Mouse (Mus musculus) embryonic facial prominence, embryonic 12.5 days (tissue): ENCODE measurements around the gene Gpx7. TPM values are rescaled to one million over a fixed set of nuclear protein-coding genes. Genes with fewer than 3 reads are reported as not detected.

Source experiments
- ATAC-seq: fragments of 200-750 bp; cut with Nextera tagmentation; 2 replicates; pipeline ENCODE4 v1.8.0; 2017; ENCODE audit not compliant: insufficient number of reproducible peaks, insufficient read depth, low FRiP score, low TSS enrichment
- H3K27ac ChIP-seq: fragments of 300-500 bp; sonication (generic); 2 replicates; pipeline ENCODE4 v1.5.1; 2016; ENCODE audit warnings: mild to moderate bottlenecking
- H3K27me3 ChIP-seq: fragments of 300-500 bp; sonication (generic); 2 replicates; pipeline ENCODE4 v1.6.1; 2016; ENCODE audit warnings: mild to moderate bottlenecking, moderate library complexity
- H3K36me3 ChIP-seq: fragments of 300-500 bp; sonication (generic); 2 replicates; pipeline ENCODE4 v1.6.1; 2016; ENCODE audit warnings: mild to moderate bottlenecking
- H3K4me1 ChIP-seq: fragments of 300-500 bp; sonication (generic); 2 replicates; pipeline ENCODE4 v1.6.1; 2016
- H3K4me2 ChIP-seq: fragments of 300-500 bp; sonication (generic); replicated peaks from 2 replicates; pipeline ENCODE4 v1.6.1; 2016; ENCODE audit warnings: mild to moderate bottlenecking, moderate library complexity
- H3K4me3 ChIP-seq: fragments of 300-500 bp; sonication (generic); 2 replicates; pipeline ENCODE4 v1.5.1; 2016; ENCODE audit warnings: mild to moderate bottlenecking
- H3K9ac ChIP-seq: fragments of 300-500 bp; sonication (generic); 2 replicates; pipeline ENCODE4 v1.6.1; 2016; ENCODE audit warnings: mild to moderate bottlenecking, moderate library complexity
- H3K9me3 ChIP-seq: fragments of 300-500 bp; sonication (generic); 2 replicates; pipeline ENCODE4 v1.6.1; 2016; ENCODE audit warnings: mild to moderate bottlenecking, moderate library complexity
- WGBS: fragments of 180-500 bp; shearing (Covaris S2); methylation state at CpG from one replicate; pipeline ENCODE4 v1.1.7; 2016; 5-methylcytosine and 5-hydroxymethylcytosine counted together
- polyA plus RNA-seq: library from polyadenylated mRNA; unstranded; fragments of >200 nt; fragmentation: Nextera tagmentation; extraction: Ambion mirVana; gene quantifications from 2 replicates; pipeline ENCODE4 v1.2.1, GENCODE M21; 2016

The Gpx7 gene
- polyA plus RNA-seq, 1 experiment from 2014 or later, result 67.1 TPM

- Histone ChIP-seq H3K4me2 (no peak overlapping the region), H3K4me3 (no peak overlapping the region), H3K9ac (no peak overlapping the region), H3K9me3 (no peaks in the 10 kb centered on the region), H3K4me1 (peaks cover 29% of the 10 kb centered on the region), H3K27me3 (no peaks in the 10 kb centered on the region), H3K36me3 (no peaks in the 10 kb centered on the region), H3K27ac (no peak overlapping the region)
- WGBS, result 81% methylated on average over 6 of the region's 6 CpGs
- no peak for ATAC-seq
Observed at GRCm38 (mm10) chr4:108428341-108428721, 21.6 kb upstream of the Gpx7 start.

- Histone ChIP-seq H3K36me3 (no peaks in the 10 kb centered on the region), H3K4me1 (peaks cover 25% of the 10 kb centered on the region), H3K4me3 (no peak overlapping the region), H3K27ac (no peak overlapping the region), H3K9me3 (no peaks in the 10 kb centered on the region), H3K9ac (no peak overlapping the region), H3K27me3 (no peaks in the 10 kb centered on the region), H3K4me2 (no peak overlapping the region)
- WGBS, result 79% methylated on average over 11 of the region's 11 CpGs
- no peak for ATAC-seq
Observed at GRCm38 (mm10) chr4:108427719-108428340, 21.1 kb upstream of the Gpx7 start.

GRCm38 (mm10) chr4:108424587-108424986 is 17.8 kb upstream of the Gpx7 start:
- Histone ChIP-seq H3K4me2 (no peak overlapping the region), H3K36me3 (no peaks in the 10 kb centered on the region), H3K9me3 (no peaks in the 10 kb centered on the region), H3K4me1 (no peaks in the 10 kb centered on the region), H3K27ac (no peak overlapping the region), H3K9ac (no peak overlapping the region), H3K27me3 (no peaks in the 10 kb centered on the region), H3K4me3 (no peak overlapping the region)
- no peak for ATAC-seq
- 80% methylated on average over 2 of the region's 2 CpGs for WGBS

GRCm38 (mm10) chr4:108407621-108408020 is 860 bp upstream of the Gpx7 start:
- Histone ChIP-seq H3K4me2 (peak overlapping the region; percentile 60; the same call in 1 of the 2 replicates), H3K9me3 (no peaks in the 10 kb centered on the region), H3K27ac (peak overlapping the region; percentile 78), H3K4me1 (peaks cover 31% of the 10 kb centered on the region), H3K36me3 (peaks cover 7% of the 10 kb centered on the region; the same call in 1 of the 2 replicates), H3K9ac (no peak overlapping the region), H3K4me3 (no peak overlapping the region), H3K27me3 (no peaks in the 10 kb centered on the region)
- 27% methylated on average over 8 of the region's 8 CpGs for WGBS
- ATAC-seq, result no peak

- peaks cover 31% of the 10 kb centered on the region for H3K4me1 ChIP-seq
- WGBS, result 3% methylated on average over 52 of the region's 52 CpGs
Observed at GRCm38 (mm10) chr4:108406138-108406860, 462 bp downstream of the Gpx7 start.

GRCm38 (mm10) chr4:108405766-108406137 is 1.0 kb downstream of the Gpx7 start:
- H3K4me3 ChIP-seq, result peak overlapping the region; percentile 41
- no peaks in the 10 kb centered on the region for H3K27me3 ChIP-seq
- WGBS, result 80% methylated on average over 3 of the region's 3 CpGs
- H3K9ac ChIP-seq, result peak overlapping the region; percentile 51
- H3K36me3 ChIP-seq, result peaks cover 17% of the 10 kb centered on the region; the same call in 1 of the 2 replicates
- H3K4me2 ChIP-seq, result peak overlapping the region; percentile 60
- H3K4me1 ChIP-seq, result peaks cover 31% of the 10 kb centered on the region
- peak; percentile 61; the same call in 1 of the 2 replicates for ATAC-seq
- H3K27ac ChIP-seq, result peak overlapping the region; percentile 78
- H3K9me3 ChIP-seq, result no peaks in the 10 kb centered on the region

More at GRCm38 (mm10) chr4:108406138-108406860, 462 bp downstream of the Gpx7 start:
- Histone ChIP-seq H3K4me2 (peak overlapping the region; percentile 60), H3K36me3 (peaks cover 12% of the 10 kb centered on the region; the same call in 1 of the 2 replicates), H3K9me3 (no peaks in the 10 kb centered on the region), H3K9ac (peak overlapping the region; percentile 51), H3K27ac (peak overlapping the region; percentile 78), H3K27me3 (no peaks in the 10 kb centered on the region), H3K4me3 (peak overlapping the region; percentile 41)
- peak; percentile 68; the same call in 1 of the 2 replicates for ATAC-seq

GRCm38 (mm10) chr4:108403861-108404635 is 2.7 kb downstream of the Gpx7 start:
- H3K36me3 ChIP-seq, result peaks cover 32% of the 10 kb centered on the region
- no peak overlapping the region for H3K4me2 ChIP-seq
- H3K27ac ChIP-seq, result no peak overlapping the region
- peaks cover 31% of the 10 kb centered on the region for H3K4me1 ChIP-seq
- no peaks in the 10 kb centered on the region for H3K9me3 ChIP-seq
- no peak overlapping the region for H3K4me3 ChIP-seq
- 83% methylated on average over 8 of the region's 8 CpGs for WGBS
- H3K27me3 ChIP-seq, result no peaks in the 10 kb centered on the region
- no peak overlapping the region for H3K9ac ChIP-seq
- no peak for ATAC-seq

- H3K9me3 ChIP-seq, result no peaks in the 10 kb centered on the region
- H3K27me3 ChIP-seq, result no peaks in the 10 kb centered on the region
- no peak overlapping the region for H3K4me2 ChIP-seq
- H3K27ac ChIP-seq, result no peak overlapping the region
- H3K4me1 ChIP-seq, result no peaks in the 10 kb centered on the region
- ATAC-seq, result no peak
- H3K36me3 ChIP-seq, result peaks cover 32% of the 10 kb centered on the region
- H3K4me3 ChIP-seq, result no peak overlapping the region
- H3K9ac ChIP-seq, result no peak overlapping the region
- 86% methylated on average over 10 of the region's 10 CpGs for WGBS
Observed at GRCm38 (mm10) chr4:108400395-108400794, 6.4 kb downstream of the Gpx7 start.

GRCm38 (mm10) chr4:108394236-108394635 is 12.5 kb downstream of the Gpx7 start:
- Histone ChIP-seq H3K9me3 (no peaks in the 10 kb centered on the region), H3K9ac (no peak overlapping the region), H3K27me3 (no peaks in the 10 kb centered on the region), H3K4me2 (no peak overlapping the region), H3K27ac (no peak overlapping the region), H3K4me1 (no peaks in the 10 kb centered on the region), H3K36me3 (0 out of 2 replicates have a peak, but pooled peaks cover under 1% of the 10 kb centered on the region), H3K4me3 (no peak overlapping the region)
- no peak for ATAC-seq

GRCm38 (mm10) chr4:108392558-108392957 is 14.2 kb downstream of the Gpx7 start:
- H3K36me3 ChIP-seq, result no peaks in the 10 kb centered on the region
- peaks cover 3% of the 10 kb centered on the region for H3K4me1 ChIP-seq
- H3K27me3 ChIP-seq, result no peaks in the 10 kb centered on the region
- H3K9ac ChIP-seq, result no peak overlapping the region
- no peak overlapping the region for H3K27ac ChIP-seq
- no peak overlapping the region for H3K4me3 ChIP-seq
- 71% methylated on average over 2 of the region's 2 CpGs for whole genome bisulfite sequencing
- H3K4me2 ChIP-seq, result no peak overlapping the region
- ATAC-seq, result no peak
- no peaks in the 10 kb centered on the region for H3K9me3 ChIP-seq

GRCm38 (mm10) chr4:108391124-108391523 is 15.6 kb downstream of the Gpx7 start:
- WGBS, result 72% methylated on average over 5 of the region's 5 CpGs
- no peaks in the 10 kb centered on the region for H3K9me3 ChIP-seq
- H3K27me3 ChIP-seq, result no peaks in the 10 kb centered on the region
- no peak overlapping the region for H3K4me3 ChIP-seq
- peaks cover 10% of the 10 kb centered on the region for H3K4me1 ChIP-seq
- H3K9ac ChIP-seq, result no peak overlapping the region
- 0 out of 2 replicates have a peak overlapping the region, but pooled peaks have one; percentile 50 for H3K27ac ChIP-seq
- H3K4me2 ChIP-seq, result no peak overlapping the region
- H3K36me3 ChIP-seq, result no peaks in the 10 kb centered on the region
- ATAC-seq, result no peak
